Mouse (Mus musculus) forebrain, embryonic 10.5 days (tissue): ENCODE measurements around the gene Gtpbp1. TPM values are rescaled to one million over a fixed set of nuclear protein-coding genes. Genes with fewer than 3 reads are reported as not detected.

Source experiments
- DNase-seq: peaks from one replicate; pipeline ENCODE4 v3.0.0-alpha.2; 2017; ENCODE audit warnings: low spot score; ENCODE audit errors: extremely low spot score
- H3K27ac ChIP-seq: fragments of 300-500 bp; sonication (generic); 2 replicates; pipeline ENCODE4 v1.5.1; 2016; ENCODE audit warnings: mild to moderate bottlenecking
- H3K27me3 ChIP-seq: fragments of 300-500 bp; sonication (generic); 2 replicates; pipeline ENCODE4 v1.6.1; 2016; ENCODE audit warnings: mild to moderate bottlenecking; ENCODE audit not compliant: poor library complexity, severe bottlenecking
- H3K36me3 ChIP-seq: fragments of 300-500 bp; sonication (generic); replicated peaks from 2 replicates; pipeline ENCODE4 v1.6.1; 2016; ENCODE audit warnings: mild to moderate bottlenecking, moderate library complexity
- H3K4me1 ChIP-seq: fragments of 300-500 bp; sonication (generic); 2 replicates; pipeline ENCODE4 v1.6.1; 2016
- H3K4me3 ChIP-seq: fragments of 300-500 bp; sonication (generic); 2 replicates; pipeline ENCODE4 v1.5.1; 2016; ENCODE audit warnings: mild to moderate bottlenecking, moderate library complexity
- H3K9me3 ChIP-seq: fragments of 300-500 bp; sonication (generic); 2 replicates; pipeline ENCODE4 v1.6.1; 2016; ENCODE audit warnings: mild to moderate bottlenecking, moderate library complexity
- WGBS: fragments of 180-500 bp; shearing (Covaris S2); methylation state at CpG from one replicate; pipeline ENCODE4 v1.1.7; 2016; 5-methylcytosine and 5-hydroxymethylcytosine counted together
- polyA plus RNA-seq: library from polyadenylated mRNA; unstranded; fragments of >200 nt; fragmentation: Nextera tagmentation; extraction: Ambion mirVana; gene quantifications from 2 replicates; pipeline ENCODE4 v1.2.1, GENCODE M21; 2016

The Gtpbp1 gene
- polyA plus RNA-seq, 1 experiment from 2014 or later, result 48.3 TPM

- WGBS, result 93% methylated on average over 17 of the region's 17 CpGs
- Histone ChIP-seq H3K36me3 (peaks cover 58% of the 10 kb centered on the region), H3K4me1 (no peaks in the 10 kb centered on the region), H3K4me3 (no peak overlapping the region), H3K27me3 (no peaks in the 10 kb centered on the region), H3K9me3 (no peaks in the 10 kb centered on the region), H3K27ac (no peak overlapping the region)
- no peak for DNase-seq
Measured at GRCm38 (mm10) chr15:79706603-79707214, 16.1 kb downstream of the Gtpbp1 start.

GRCm38 (mm10) chr15:79708229-79708822 is 17.7 kb downstream of the Gtpbp1 start:
- H3K9me3 ChIP-seq, result no peaks in the 10 kb centered on the region
- WGBS, result 90% methylated on average over 5 of the region's 5 CpGs
- H3K4me1 ChIP-seq, result no peaks in the 10 kb centered on the region
- no peak overlapping the region for H3K27ac ChIP-seq
- DNase-seq, result no peak
- no peaks in the 10 kb centered on the region for H3K27me3 ChIP-seq
- peaks cover 74% of the 10 kb centered on the region for H3K36me3 ChIP-seq
- no peak overlapping the region for H3K4me3 ChIP-seq

GRCm38 (mm10) chr15:79715646-79716045 is 25.0 kb downstream of the Gtpbp1 start:
- Histone ChIP-seq H3K27ac (no peak overlapping the region), H3K4me3 (no peak overlapping the region), H3K27me3 (no peaks in the 10 kb centered on the region), H3K36me3 (peaks cover 100% of the 10 kb centered on the region), H3K9me3 (no peaks in the 10 kb centered on the region), H3K4me1 (peaks cover 3% of the 10 kb centered on the region; the same call in 1 of the 2 replicates)
- 93% methylated on average over 7 of the region's 7 CpGs for WGBS
- DNase-seq, result no peak

GRCm38 (mm10) chr15:79716710-79717109 is 26.1 kb downstream of the Gtpbp1 start:
- H3K27me3 ChIP-seq, result no peaks in the 10 kb centered on the region
- no peaks in the 10 kb centered on the region for H3K9me3 ChIP-seq
- H3K4me1 ChIP-seq, result peaks cover 12% of the 10 kb centered on the region
- no peak for DNase-seq
- H3K4me3 ChIP-seq, result no peak overlapping the region
- no peak overlapping the region for H3K27ac ChIP-seq
- WGBS, result 90% methylated on average over 6 of the region's 6 CpGs
- peaks cover 98% of the 10 kb centered on the region for H3K36me3 ChIP-seq

- H3K4me1 ChIP-seq, result peaks cover 12% of the 10 kb centered on the region
- peaks cover 87% of the 10 kb centered on the region for H3K36me3 ChIP-seq
- 93% methylated on average over 8 of the region's 8 CpGs for WGBS
- no peak overlapping the region for H3K4me3 ChIP-seq
- H3K27ac ChIP-seq, result no peak overlapping the region; the same call in 1 of the 2 replicates
- H3K9me3 ChIP-seq, result no peaks in the 10 kb centered on the region
- no peaks in the 10 kb centered on the region for H3K27me3 ChIP-seq
- no peak for DNase-seq
Measured at GRCm38 (mm10) chr15:79720267-79720666, 29.6 kb downstream of the Gtpbp1 start.

- H3K36me3 ChIP-seq, result peaks cover 87% of the 10 kb centered on the region
- DNase-seq, result no peak
- peak overlapping the region; percentile 44 for H3K27ac ChIP-seq
- 82% methylated on average over 4 of the region's 4 CpGs for WGBS
- H3K4me1 ChIP-seq, result peaks cover 12% of the 10 kb centered on the region
- H3K9me3 ChIP-seq, result no peaks in the 10 kb centered on the region
- no peak overlapping the region for H3K4me3 ChIP-seq
- no peaks in the 10 kb centered on the region for H3K27me3 ChIP-seq
Measured at GRCm38 (mm10) chr15:79720796-79721195, 30.2 kb downstream of the Gtpbp1 start.

GRCm38 (mm10) chr15:79723439-79723838 is 32.8 kb downstream of the Gtpbp1 start:
- Histone ChIP-seq H3K36me3 (peaks cover 87% of the 10 kb centered on the region), H3K4me3 (no peak overlapping the region), H3K27me3 (no peaks in the 10 kb centered on the region), H3K27ac (no peak overlapping the region), H3K4me1 (peaks cover 17% of the 10 kb centered on the region), H3K9me3 (no peaks in the 10 kb centered on the region)
- DNase-seq, result no peak
- WGBS, result 24% methylated on average over 1 of the region's 1 CpGs

GRCm38 (mm10) chr15:79725190-79725789 is 34.6 kb downstream of the Gtpbp1 start:
- no peaks in the 10 kb centered on the region for H3K9me3 ChIP-seq

GRCm38 (mm10) chr15:79727840-79728239 is 37.2 kb downstream of the Gtpbp1 start:
- no peaks in the 10 kb centered on the region for H3K27me3 ChIP-seq
- peak overlapping the region; percentile 26; the same call in 1 of the 2 replicates for H3K27ac ChIP-seq
- peaks cover 84% of the 10 kb centered on the region for H3K36me3 ChIP-seq
- no peak for DNase-seq
- no peak overlapping the region for H3K4me3 ChIP-seq
- H3K4me1 ChIP-seq, result peaks cover 5% of the 10 kb centered on the region
- no peaks in the 10 kb centered on the region for H3K9me3 ChIP-seq
- WGBS, result 80% methylated on average over 6 of the region's 6 CpGs

More at GRCm38 (mm10) chr15:79725190-79725789, 34.6 kb downstream of the Gtpbp1 start:
- DNase-seq, result no peak
- H3K36me3 ChIP-seq, result peaks cover 86% of the 10 kb centered on the region
- H3K4me1 ChIP-seq, result peaks cover 17% of the 10 kb centered on the region
- no peak overlapping the region for H3K4me3 ChIP-seq
- H3K27ac ChIP-seq, result no peak overlapping the region
- 91% methylated on average over 11 of the region's 11 CpGs for whole genome bisulfite sequencing
- H3K27me3 ChIP-seq, result no peaks in the 10 kb centered on the region

- no peaks in the 10 kb centered on the region for H3K27me3 ChIP-seq
- DNase-seq, result no peak
- peak overlapping the region; percentile 26; the same call in 1 of the 2 replicates for H3K27ac ChIP-seq
- no peaks in the 10 kb centered on the region for H3K9me3 ChIP-seq
- 62% methylated on average over 5 of the region's 5 CpGs for WGBS
- H3K4me1 ChIP-seq, result peaks cover 5% of the 10 kb centered on the region
- peaks cover 88% of the 10 kb centered on the region for H3K36me3 ChIP-seq
- H3K4me3 ChIP-seq, result no peak overlapping the region
Measured at GRCm38 (mm10) chr15:79728311-79728710, 37.7 kb downstream of the Gtpbp1 start.

- H3K4me3 ChIP-seq, result no peak overlapping the region
- H3K9me3 ChIP-seq, result no peaks in the 10 kb centered on the region
- H3K36me3 ChIP-seq, result peaks cover 88% of the 10 kb centered on the region
- H3K27ac ChIP-seq, result no peak overlapping the region
- no peaks in the 10 kb centered on the region for H3K27me3 ChIP-seq
- WGBS, result 93% methylated on average over 10 of the region's 10 CpGs
- peaks cover 5% of the 10 kb centered on the region for H3K4me1 ChIP-seq
- DNase-seq, result no peak
Measured at GRCm38 (mm10) chr15:79728731-79729388, 38.2 kb downstream of the Gtpbp1 start.

- no peak for DNase-seq
- peaks cover 84% of the 10 kb centered on the region for H3K36me3 ChIP-seq
- WGBS, result 86% methylated on average over 7 of the region's 7 CpGs
Measured at GRCm38 (mm10) chr15:79731554-79731953, 40.9 kb downstream of the Gtpbp1 start.

GRCm38 (mm10) chr15:79733192-79733591 is 42.5 kb downstream of the Gtpbp1 start:
- Histone ChIP-seq H3K4me3 (no peak overlapping the region), H3K27me3 (no peaks in the 10 kb centered on the region), H3K36me3 (peaks cover 84% of the 10 kb centered on the region), H3K27ac (no peak overlapping the region), H3K9me3 (no peaks in the 10 kb centered on the region), H3K4me1 (peaks cover 11% of the 10 kb centered on the region)
- DNase-seq, result no peak
- WGBS, result 95% methylated on average over 8 of the region's 8 CpGs

More at GRCm38 (mm10) chr15:79731554-79731953, 40.9 kb downstream of the Gtpbp1 start:
- H3K27me3 ChIP-seq, result no peaks in the 10 kb centered on the region
- H3K27ac ChIP-seq, result no peak overlapping the region
- H3K9me3 ChIP-seq, result no peaks in the 10 kb centered on the region
- no peak overlapping the region for H3K4me3 ChIP-seq
- peaks cover 14% of the 10 kb centered on the region for H3K4me1 ChIP-seq
